Mouse (Mus musculus): Measurements from ENCODE around the gene Nprl3. TPM values are rescaled to one million over a fixed set of nuclear protein-coding genes. Genes with fewer than 3 reads are reported as not detected.

Gene Nprl3
- polyA plus RNA-seq, 1 experiment from 2014 or later: 50.2 TPM

GRCm38 (mm10) chr11:32238093-32238860 is 29.2 kb downstream of the Nprl3 start:
- H3K4me1 ChIP-seq (ENCODE audit: insufficient read depth, low read length): peaks cover 17% of the 10 kb centered on the region
- no peaks in the 10 kb centered on the region for H3K9me3 ChIP-seq (ENCODE audit: low read length)
- H3K27me3 ChIP-seq (ENCODE audit: insufficient read depth, low read length): no peaks in the 10 kb centered on the region
- H3K4me3 ChIP-seq (ENCODE audit: low read length): no peak overlapping the region
- 0 out of 2 replicates have a peak, but pooled peaks have one; percentile 26 for ATAC-seq (ENCODE audit: low FRiP score, low TSS enrichment)
- H3K9ac ChIP-seq (replicated peaks; ENCODE audit: low read length): no peak overlapping the region
- H3K36me3 ChIP-seq (ENCODE audit: insufficient read depth, low read length): peaks cover 28% of the 10 kb centered on the region
- no peak overlapping the region for H3K4me2 ChIP-seq (replicated peaks; ENCODE audit: low read depth, low read length)
- H3K27ac ChIP-seq (ENCODE audit: low read length): no peak overlapping the region
- 63% methylated on average over 5 of the region's 5 CpGs for WGBS

GRCm38 (mm10) chr11:32237411-32237795 is 30.1 kb downstream of the Nprl3 start:
- WGBS: 92% methylated on average over 3 of the region's 3 CpGs
- H3K27me3 ChIP-seq (ENCODE audit: insufficient read depth, low read length): no peaks in the 10 kb centered on the region
- H3K36me3 ChIP-seq (ENCODE audit: insufficient read depth, low read length): peaks cover 37% of the 10 kb centered on the region
- H3K4me3 ChIP-seq (ENCODE audit: low read length): no peak overlapping the region
- ATAC-seq (ENCODE audit: low FRiP score, low TSS enrichment): no peak
- no peaks in the 10 kb centered on the region for H3K9me3 ChIP-seq (ENCODE audit: low read length)
- no peak overlapping the region for H3K4me2 ChIP-seq (replicated peaks; ENCODE audit: low read depth, low read length)
- no peak overlapping the region for H3K27ac ChIP-seq (ENCODE audit: low read length)
- no peak overlapping the region for H3K9ac ChIP-seq (replicated peaks; ENCODE audit: low read length)
- H3K4me1 ChIP-seq (ENCODE audit: insufficient read depth, low read length): peaks cover 13% of the 10 kb centered on the region

GRCm38 (mm10) chr11:32236712-32237410 is 30.6 kb downstream of the Nprl3 start:
- peaks cover 39% of the 10 kb centered on the region for H3K36me3 ChIP-seq (ENCODE audit: insufficient read depth, low read length)
- WGBS: 57% methylated on average over 9 of the region's 9 CpGs
- no peak overlapping the region for H3K27ac ChIP-seq (ENCODE audit: low read length)
- H3K27me3 ChIP-seq (ENCODE audit: insufficient read depth, low read length): no peaks in the 10 kb centered on the region
- H3K4me2 ChIP-seq (replicated peaks; ENCODE audit: low read depth, low read length): no peak overlapping the region
- ATAC-seq (ENCODE audit: low FRiP score, low TSS enrichment): no peak
- peaks cover 13% of the 10 kb centered on the region for H3K4me1 ChIP-seq (ENCODE audit: insufficient read depth, low read length)
- H3K9ac ChIP-seq (replicated peaks; ENCODE audit: low read length): no peak overlapping the region
- no peak overlapping the region for H3K4me3 ChIP-seq (ENCODE audit: low read length)
- H3K9me3 ChIP-seq (ENCODE audit: low read length): no peaks in the 10 kb centered on the region

GRCm38 (mm10) chr11:32236132-32236531 is 31.4 kb downstream of the Nprl3 start:
- H3K4me2 ChIP-seq (replicated peaks; ENCODE audit: low read depth, low read length): no peak overlapping the region
- peaks cover 42% of the 10 kb centered on the region for H3K36me3 ChIP-seq (ENCODE audit: insufficient read depth, low read length)
- ATAC-seq (ENCODE audit: low FRiP score, low TSS enrichment): no peak
- H3K9me3 ChIP-seq (ENCODE audit: low read length): no peaks in the 10 kb centered on the region
- no peaks in the 10 kb centered on the region for H3K27me3 ChIP-seq (ENCODE audit: insufficient read depth, low read length)
- 69% methylated on average over 2 of the region's 2 CpGs for WGBS
- H3K27ac ChIP-seq (ENCODE audit: low read length): peak overlapping the region; percentile 29; the same call in 1 of the 2 replicates
- no peak overlapping the region for H3K4me3 ChIP-seq (ENCODE audit: low read length)
- no peak overlapping the region for H3K9ac ChIP-seq (replicated peaks; ENCODE audit: low read length)
- H3K4me1 ChIP-seq (ENCODE audit: insufficient read depth, low read length): peaks cover 13% of the 10 kb centered on the region

- Histone ChIP-seq H3K4me1 (ENCODE audit: insufficient read depth, low read length) (peaks cover 13% of the 10 kb centered on the region), H3K4me2 (replicated peaks; ENCODE audit: low read depth, low read length) (no peak overlapping the region), H3K36me3 (ENCODE audit: insufficient read depth, low read length) (peaks cover 45% of the 10 kb centered on the region), H3K4me3 (ENCODE audit: low read length) (no peak overlapping the region), H3K9me3 (ENCODE audit: low read length) (no peaks in the 10 kb centered on the region), H3K27ac (ENCODE audit: low read length) (peak overlapping the region; percentile 59), H3K27me3 (ENCODE audit: insufficient read depth, low read length) (no peaks in the 10 kb centered on the region), H3K9ac (replicated peaks; ENCODE audit: low read length) (no peak overlapping the region)
- no peak for ATAC-seq (ENCODE audit: low FRiP score, low TSS enrichment)
- 59% methylated on average over 3 of the region's 3 CpGs for WGBS
These were observed 31.9 kb downstream of the Nprl3 start for GRCm38 (mm10) chr11:32235646-32236045.

- Histone ChIP-seq H3K4me2 (replicated peaks; ENCODE audit: low read depth, low read length) (no peak overlapping the region), H3K27me3 (ENCODE audit: insufficient read depth, low read length) (no peaks in the 10 kb centered on the region), H3K9me3 (ENCODE audit: low read length) (no peaks in the 10 kb centered on the region), H3K36me3 (ENCODE audit: insufficient read depth, low read length) (peaks cover 44% of the 10 kb centered on the region), H3K27ac (ENCODE audit: low read length) (peak overlapping the region; percentile 59; the same call in 1 of the 2 replicates), H3K4me1 (ENCODE audit: insufficient read depth, low read length) (peaks cover 13% of the 10 kb centered on the region), H3K4me3 (ENCODE audit: low read length) (no peak overlapping the region), H3K9ac (replicated peaks; ENCODE audit: low read length) (no peak overlapping the region)
- 81% methylated on average over 6 of the region's 6 CpGs for WGBS
- no peak for ATAC-seq (ENCODE audit: low FRiP score, low TSS enrichment)
These were observed 32.6 kb downstream of the Nprl3 start for GRCm38 (mm10) chr11:32234816-32235485.

- Histone ChIP-seq H3K4me3 (ENCODE audit: low read length) (no peak overlapping the region), H3K9me3 (ENCODE audit: low read length) (no peaks in the 10 kb centered on the region), H3K27ac (ENCODE audit: low read length) (no peak overlapping the region), H3K4me2 (replicated peaks; ENCODE audit: low read depth, low read length) (no peak overlapping the region), H3K36me3 (ENCODE audit: insufficient read depth, low read length) (peaks cover 44% of the 10 kb centered on the region), H3K27me3 (ENCODE audit: insufficient read depth, low read length) (no peaks in the 10 kb centered on the region), H3K4me1 (ENCODE audit: insufficient read depth, low read length) (peaks cover 13% of the 10 kb centered on the region), H3K9ac (replicated peaks; ENCODE audit: low read length) (no peak overlapping the region)
- 97% methylated on average over 3 of the region's 3 CpGs for WGBS
- no peak for ATAC-seq (ENCODE audit: low FRiP score, low TSS enrichment)
These were observed 33.6 kb downstream of the Nprl3 start for GRCm38 (mm10) chr11:32233895-32234294.

- Histone ChIP-seq H3K4me2 (replicated peaks; ENCODE audit: low read depth, low read length) (no peak overlapping the region), H3K9ac (replicated peaks; ENCODE audit: low read length) (no peak overlapping the region), H3K36me3 (ENCODE audit: insufficient read depth, low read length) (peaks cover 50% of the 10 kb centered on the region), H3K27ac (ENCODE audit: low read length) (no peak overlapping the region), H3K27me3 (ENCODE audit: insufficient read depth, low read length) (no peaks in the 10 kb centered on the region), H3K4me1 (ENCODE audit: insufficient read depth, low read length) (peaks cover 16% of the 10 kb centered on the region), H3K9me3 (ENCODE audit: low read length) (no peaks in the 10 kb centered on the region), H3K4me3 (ENCODE audit: low read length) (no peak overlapping the region)
- 71% methylated on average over 10 of the region's 10 CpGs for WGBS
- peak; percentile 52 for ATAC-seq (ENCODE audit: low FRiP score, low TSS enrichment)
These were observed 34.7 kb downstream of the Nprl3 start for GRCm38 (mm10) chr11:32232848-32233247.

- Histone ChIP-seq H3K9ac (replicated peaks; ENCODE audit: low read length) (no peak overlapping the region), H3K27me3 (ENCODE audit: insufficient read depth, low read length) (no peaks in the 10 kb centered on the region), H3K36me3 (ENCODE audit: insufficient read depth, low read length) (peaks cover 50% of the 10 kb centered on the region), H3K4me3 (ENCODE audit: low read length) (no peak overlapping the region), H3K27ac (ENCODE audit: low read length) (no peak overlapping the region), H3K4me1 (ENCODE audit: insufficient read depth, low read length) (peaks cover 23% of the 10 kb centered on the region), H3K9me3 (ENCODE audit: low read length) (no peaks in the 10 kb centered on the region), H3K4me2 (replicated peaks; ENCODE audit: low read depth, low read length) (no peak overlapping the region)
- no peak for ATAC-seq (ENCODE audit: low FRiP score, low TSS enrichment)
- WGBS: 93% methylated on average over 2 of the region's 2 CpGs
These were observed 36.4 kb downstream of the Nprl3 start for GRCm38 (mm10) chr11:32231125-32231524.
